Mouse (Mus musculus): Measurements from ENCODE around the gene Tpi1. TPM values are rescaled to one million over a fixed set of nuclear protein-coding genes. Genes with fewer than 3 reads are reported as not detected.

Tpi1 gene
- total RNA-seq (2017), result 71.9 to 103 TPM (median 88.6 TPM) in 3 replicates

GRCm38 (mm10) chr6:124813933-124814332 lies at the start of gene Tpi1:
TSS of gene Tpi1 (minus strand) at chr6:124814296.
- peak; percentile 82 for ATAC-seq (replicated peaks; ENCODE audit: insufficient number of reproducible peaks, low FRiP score, low TSS enrichment, poor library complexity, severe bottlenecking)

GRCm38 (mm10) chr6:124863125-124863657 lies 49.1 kb upstream of the Tpi1 start:
- ATAC-seq (replicated peaks; ENCODE audit: insufficient number of reproducible peaks, low FRiP score, low TSS enrichment, poor library complexity, severe bottlenecking), result no peak

GRCm38 (mm10) chr6:124862406-124863124 lies 48.5 kb upstream of the Tpi1 start:
- ATAC-seq (replicated peaks; ENCODE audit: insufficient number of reproducible peaks, low FRiP score, low TSS enrichment, poor library complexity, severe bottlenecking), result no peak

- ATAC-seq (replicated peaks; ENCODE audit: insufficient number of reproducible peaks, low FRiP score, low TSS enrichment, poor library complexity, severe bottlenecking), result no peak
Observed at GRCm38 (mm10) chr6:124861802-124862201, 47.7 kb upstream of the Tpi1 start.

- no peak for ATAC-seq (replicated peaks; ENCODE audit: insufficient number of reproducible peaks, low FRiP score, low TSS enrichment, poor library complexity, severe bottlenecking)
Observed at GRCm38 (mm10) chr6:124861266-124861665, 47.2 kb upstream of the Tpi1 start.

GRCm38 (mm10) chr6:124860511-124860910 lies 46.4 kb upstream of the Tpi1 start:
- ATAC-seq (replicated peaks; ENCODE audit: insufficient number of reproducible peaks, low FRiP score, low TSS enrichment, poor library complexity, severe bottlenecking), result no peak

- ATAC-seq (replicated peaks; ENCODE audit: insufficient number of reproducible peaks, low FRiP score, low TSS enrichment, poor library complexity, severe bottlenecking), result peak; percentile 75
Observed at GRCm38 (mm10) chr6:124859725-124860124, 45.6 kb upstream of the Tpi1 start.

- no peak for ATAC-seq (replicated peaks; ENCODE audit: insufficient number of reproducible peaks, low FRiP score, low TSS enrichment, poor library complexity, severe bottlenecking)
Observed at GRCm38 (mm10) chr6:124858561-124859318, 44.6 kb upstream of the Tpi1 start.

- no peak for ATAC-seq (replicated peaks; ENCODE audit: insufficient number of reproducible peaks, low FRiP score, low TSS enrichment, poor library complexity, severe bottlenecking)
Observed at GRCm38 (mm10) chr6:124857840-124858530, 43.9 kb upstream of the Tpi1 start.

- ATAC-seq (replicated peaks; ENCODE audit: insufficient number of reproducible peaks, low FRiP score, low TSS enrichment, poor library complexity, severe bottlenecking), result peak; percentile 68
Observed at GRCm38 (mm10) chr6:124856916-124857839, 43.1 kb upstream of the Tpi1 start, which contains the start of gene P3h3. TSS of gene P3h3 (minus strand) at chr6:124857752.

GRCm38 (mm10) chr6:124856321-124856720 lies 42.2 kb upstream of the Tpi1 start:
- no peak for ATAC-seq (replicated peaks; ENCODE audit: insufficient number of reproducible peaks, low FRiP score, low TSS enrichment, poor library complexity, severe bottlenecking)

- ATAC-seq (replicated peaks; ENCODE audit: insufficient number of reproducible peaks, low FRiP score, low TSS enrichment, poor library complexity, severe bottlenecking), result no peak
Observed at GRCm38 (mm10) chr6:124854647-124855046, 40.6 kb upstream of the Tpi1 start.

- ATAC-seq (replicated peaks; ENCODE audit: insufficient number of reproducible peaks, low FRiP score, low TSS enrichment, poor library complexity, severe bottlenecking), result no peak
Observed at GRCm38 (mm10) chr6:124850535-124850934, 36.4 kb upstream of the Tpi1 start.

- peak; percentile 74 for ATAC-seq (replicated peaks; ENCODE audit: insufficient number of reproducible peaks, low FRiP score, low TSS enrichment, poor library complexity, severe bottlenecking)
Observed at GRCm38 (mm10) chr6:124847305-124847704, 33.2 kb upstream of the Tpi1 start.

- no peak for ATAC-seq (replicated peaks; ENCODE audit: insufficient number of reproducible peaks, low FRiP score, low TSS enrichment, poor library complexity, severe bottlenecking)
Observed at GRCm38 (mm10) chr6:124840241-124841167, 26.4 kb upstream of the Tpi1 start, which contains the start of gene Gnb3. TSS of gene Gnb3 (minus strand) at chr6:124840275.

- no peak for ATAC-seq (replicated peaks; ENCODE audit: insufficient number of reproducible peaks, low FRiP score, low TSS enrichment, poor library complexity, severe bottlenecking)
Observed at GRCm38 (mm10) chr6:124839805-124840204, 25.7 kb upstream of the Tpi1 start.

GRCm38 (mm10) chr6:124836411-124836810 lies 22.3 kb upstream of the Tpi1 start:
- ATAC-seq (replicated peaks; ENCODE audit: insufficient number of reproducible peaks, low FRiP score, low TSS enrichment, poor library complexity, severe bottlenecking), result no peak

All from monocyte, adult 5-6 weeks (primary cell).